Mouse (Mus musculus) bone marrow, adult 2 months (tissue): Measurements from ENCODE around the gene Carmil1. TPM values are rescaled to one million over a fixed set of nuclear protein-coding genes. Genes with fewer than 3 reads are reported as not detected.

Experiments used
- H3K27ac ChIP-seq: fragments of 200-500 bp; 2 replicates; pipeline ENCODE4 v1.5.1; 2012; ENCODE audit warnings: low read depth, mild to moderate bottlenecking, control low read depth, inconsistent platforms, low read length; ENCODE audit not compliant: control insufficient read depth, poor library complexity, insufficient read depth
- H3K4me1 ChIP-seq: fragments of 200-500 bp; 2 replicates; pipeline ENCODE4 v1.6.1; 2011; ENCODE audit warnings: low read length; ENCODE audit not compliant: control insufficient read depth, insufficient read depth
- H3K4me3 ChIP-seq: fragments of 200-500 bp; replicated peaks from 2 replicates; pipeline ENCODE3; 2011; ENCODE audit warnings: mild to moderate bottlenecking, low read depth, low read length, control low read depth; ENCODE audit not compliant: control insufficient read depth
- CTCF ChIP-seq: fragments of 200-500 bp; IDR thresholded peaks from 2 replicates; pipeline ENCODE4 v1.5.1; 2011; ENCODE audit warnings: low read length, control low read depth; ENCODE audit not compliant: control insufficient read depth, insufficient read depth
- POLR2A ChIP-seq: fragments of 200-500 bp; IDR thresholded peaks from 2 replicates; pipeline ENCODE4 v1.6.1; 2011; ENCODE audit warnings: low read depth, mild to moderate bottlenecking, control low read depth, low read length, borderline replicate concordance; ENCODE audit not compliant: control insufficient read depth
- WGBS: fragments of 180-500 bp; shearing (Covaris S2); methylation state at CpG from one replicate; pipeline ENCODE4 v1.1.7; 2018; 5-methylcytosine and 5-hydroxymethylcytosine counted together
- polyA plus RNA-seq: library from polyadenylated mRNA; stranded (reverse); fragments of >200 nt; gene quantifications from 2 replicates; pipeline ENCODE4 v1.2.4, GENCODE M21; 2011; ENCODE audit warnings: low replicate concordance; ENCODE audit not compliant: missing spikeins, insufficient read depth, insufficient read length

Gene Carmil1
- polyA plus RNA-seq, 1 experiment = 9.8 TPM

DNA sequence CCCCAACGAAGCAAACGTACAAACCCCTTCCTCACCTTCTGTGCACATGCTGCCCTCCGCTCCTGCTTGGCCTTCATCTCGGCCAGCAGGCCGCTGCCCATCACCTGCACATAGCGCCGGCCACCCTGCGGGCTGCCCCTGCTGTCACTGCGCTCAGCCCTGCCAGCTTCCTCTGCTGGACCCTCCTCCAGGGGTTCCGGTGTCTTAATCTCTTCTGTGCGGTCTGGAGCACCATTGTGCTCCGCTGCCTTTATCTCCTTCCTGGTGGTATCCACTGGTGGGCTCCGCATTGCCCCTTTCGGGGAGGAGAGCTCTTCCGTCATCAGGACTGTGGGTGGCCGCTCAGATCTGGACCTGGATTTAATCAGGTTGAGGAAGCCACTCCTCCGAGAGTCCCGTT lies 244.4 kb downstream of the Carmil1 start:
- Histone ChIP-seq H3K4me1 (peaks cover 2% of the 10 kb centered on the region), H3K27ac (no peak overlapping the region), H3K4me3 (no peak overlapping the region)
- TF ChIP-seq CTCF = no peak
- TF ChIP-seq POLR2A = no peak
- 53% methylated on average over 18 of the region's 18 CpGs for WGBS

DNA sequence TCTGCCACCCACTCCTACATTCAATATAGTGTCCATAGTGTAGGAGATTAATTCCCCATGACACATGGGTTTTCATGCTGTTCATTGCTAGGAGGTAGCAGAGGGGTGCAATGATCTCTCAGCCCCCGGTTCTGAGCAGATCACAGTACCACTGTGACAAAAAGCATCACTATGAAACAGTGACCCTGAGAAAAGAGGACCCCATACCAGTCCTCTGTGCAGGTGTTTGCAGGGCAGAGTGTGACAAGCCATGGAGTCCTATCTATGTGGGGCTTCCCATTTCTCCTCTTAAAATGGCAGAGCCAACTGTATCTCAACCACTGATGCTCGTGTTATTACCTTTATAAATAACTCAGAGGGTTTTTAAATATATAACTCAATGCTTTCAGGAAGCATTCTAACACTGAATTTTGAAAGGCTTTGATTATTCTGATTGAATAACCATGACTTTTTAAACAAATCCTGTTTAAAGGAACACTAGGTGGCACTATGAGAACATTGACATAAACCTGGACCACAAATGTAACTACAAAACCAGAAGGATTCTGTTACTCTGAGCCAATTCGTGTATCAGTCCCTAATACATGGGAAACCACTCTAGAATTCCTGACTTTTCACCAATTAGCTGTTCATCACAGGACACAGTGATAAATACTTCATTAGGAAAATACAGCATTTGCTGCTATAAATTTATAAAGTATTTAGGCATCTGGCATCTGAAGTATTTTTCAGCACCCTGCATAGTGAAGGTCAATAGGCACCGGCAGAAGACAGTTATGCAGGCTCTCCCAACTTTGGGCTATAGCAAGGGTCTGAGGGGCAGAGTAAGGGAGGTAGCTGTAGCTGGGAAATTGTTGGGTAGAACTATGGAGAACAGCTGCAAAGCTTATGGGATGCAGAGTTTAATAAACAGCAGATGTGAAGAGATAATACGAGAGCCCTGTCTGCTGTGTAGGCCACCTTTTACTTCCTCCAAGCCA lies 253.1 kb downstream of the Carmil1 start:
- Histone ChIP-seq H3K4me1 (no peaks in the 10 kb centered on the region; the same call in 1 of the 2 replicates), H3K27ac (no peak overlapping the region), H3K4me3 (no peak overlapping the region)
- WGBS = 53% methylated on average over 5 of the region's 5 CpGs
- TF ChIP-seq POLR2A (no peak), CTCF (no peak)

DNA sequence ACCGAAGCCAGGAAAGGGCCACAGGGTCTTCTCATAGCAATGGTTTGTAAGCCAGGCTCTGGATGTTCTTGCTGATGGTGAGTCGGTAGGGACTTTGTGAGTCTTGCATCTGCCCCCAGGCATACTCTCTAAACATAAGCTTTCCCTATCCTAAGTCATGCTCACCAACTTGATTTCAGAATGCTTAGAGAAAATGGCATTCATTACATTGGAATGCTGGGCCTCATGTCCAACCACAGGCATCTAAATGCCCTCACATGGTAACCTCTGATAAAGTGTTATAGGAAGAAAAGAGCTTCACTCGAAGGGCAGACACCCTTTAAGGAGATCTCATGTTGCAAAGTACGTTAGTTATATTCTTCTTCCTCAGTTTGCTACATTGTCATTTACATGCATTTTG lies 262.1 kb downstream of the Carmil1 start:
- TF ChIP-seq POLR2A = no peak
- 75% methylated on average over 4 of the region's 4 CpGs for WGBS
- Histone ChIP-seq H3K27ac (no peak overlapping the region), H3K4me1 (no peaks in the 10 kb centered on the region), H3K4me3 (no peak overlapping the region)

DNA sequence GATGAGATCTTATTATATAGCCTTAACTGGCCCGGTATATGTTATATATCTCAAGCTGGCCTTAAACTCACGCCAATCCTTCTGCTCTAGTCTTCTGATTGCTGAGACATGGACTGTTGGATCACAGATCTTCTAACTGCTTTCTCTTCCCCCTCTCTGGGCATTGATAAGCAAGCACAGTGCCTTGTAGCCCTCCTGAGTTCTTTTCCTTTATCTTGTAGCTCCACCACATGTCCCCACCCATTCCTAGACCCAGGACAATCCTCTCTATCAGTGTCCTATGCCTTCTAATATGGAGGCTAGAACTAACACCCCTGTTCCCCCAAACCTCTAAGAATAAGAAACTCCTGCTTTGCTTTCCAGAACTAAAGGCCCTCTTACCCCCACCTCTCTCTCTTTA lies 275.1 kb downstream of the Carmil1 start:
- WGBS = 66% methylated on average over 2 of the region's 2 CpGs
- H3K4me1 ChIP-seq = no peaks in the 10 kb centered on the region
- no peak overlapping the region for H3K4me3 ChIP-seq
- H3K27ac ChIP-seq = no peak overlapping the region
- TF ChIP-seq POLR2A (no peak), CTCF (no peak)

DNA sequence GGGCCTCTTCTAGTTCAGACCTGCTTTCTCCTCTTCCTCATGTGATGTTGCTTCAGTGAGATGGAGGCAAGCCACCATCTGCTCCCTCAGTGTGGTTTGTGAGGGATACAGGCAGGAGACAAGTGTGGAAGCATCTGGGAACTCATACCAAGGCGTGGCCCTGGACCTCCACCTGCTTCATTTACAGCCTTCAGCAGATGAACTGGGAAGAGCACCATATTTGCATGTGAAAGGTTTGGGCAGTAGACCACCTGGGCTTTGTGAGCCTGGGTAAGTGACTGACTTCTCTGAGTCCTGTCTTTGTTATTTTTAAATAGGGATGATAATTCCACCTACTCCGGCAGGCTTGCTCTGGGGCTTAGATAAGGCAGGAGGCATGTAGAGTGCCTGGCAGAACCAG lies 278.8 kb downstream of the Carmil1 start:
- no peak overlapping the region for H3K4me3 ChIP-seq
- no peak overlapping the region for H3K27ac ChIP-seq
- no peak for TF ChIP-seq CTCF
- no peak for TF ChIP-seq POLR2A
- WGBS = 70% methylated on average over 2 of the region's 2 CpGs
- no peaks in the 10 kb centered on the region for H3K4me1 ChIP-seq

DNA sequence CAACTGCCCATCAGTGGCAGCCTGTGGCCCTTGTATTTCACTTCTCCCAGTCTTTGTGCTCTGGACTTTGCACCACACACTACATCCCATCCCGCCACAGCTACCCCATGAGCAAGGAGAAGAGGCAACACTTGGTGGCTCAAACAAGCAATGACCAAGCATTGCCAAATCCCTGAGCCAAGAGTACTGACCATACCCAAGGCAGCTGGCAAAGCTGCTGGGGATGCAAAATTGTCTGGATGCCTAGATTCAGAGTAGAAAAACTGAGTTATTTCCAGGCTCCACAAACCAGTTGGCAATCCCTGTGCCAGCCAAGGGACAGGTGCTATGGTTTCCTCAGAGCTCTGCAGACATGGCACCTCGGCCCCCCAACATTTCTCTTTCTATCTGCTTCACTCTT lies 279.5 kb downstream of the Carmil1 start:
- Histone ChIP-seq H3K4me3 (no peak overlapping the region), H3K27ac (no peak overlapping the region), H3K4me1 (no peaks in the 10 kb centered on the region)
- 66% methylated on average over 2 of the region's 2 CpGs for WGBS
- TF ChIP-seq POLR2A (no peak), CTCF (no peak)

DNA sequence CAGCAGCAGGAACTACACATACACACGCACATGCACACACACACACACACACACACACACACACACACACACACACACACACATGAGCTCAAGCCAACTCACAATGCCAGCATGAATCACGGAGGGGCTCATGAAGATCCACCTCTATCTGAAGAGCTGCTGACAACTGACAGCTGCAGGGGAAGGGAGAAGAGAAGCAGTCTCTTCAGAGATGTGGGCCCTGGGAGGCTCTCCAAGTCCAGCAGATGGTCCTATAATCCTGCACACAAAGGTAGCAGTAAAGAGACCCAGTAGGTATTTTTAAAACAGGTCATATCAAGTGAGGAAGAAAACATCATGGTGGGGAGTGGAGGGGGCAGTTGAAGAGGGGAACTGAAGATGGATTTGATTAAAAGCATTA lies 281.8 kb downstream of the Carmil1 start:
- Histone ChIP-seq H3K27ac (no peak overlapping the region; the same call in 1 of the 2 replicates), H3K4me1 (no peaks in the 10 kb centered on the region), H3K4me3 (no peak overlapping the region)
- WGBS = 57% methylated on average over 2 of the region's 2 CpGs
- TF ChIP-seq CTCF (no peak), POLR2A (no peak)

DNA sequence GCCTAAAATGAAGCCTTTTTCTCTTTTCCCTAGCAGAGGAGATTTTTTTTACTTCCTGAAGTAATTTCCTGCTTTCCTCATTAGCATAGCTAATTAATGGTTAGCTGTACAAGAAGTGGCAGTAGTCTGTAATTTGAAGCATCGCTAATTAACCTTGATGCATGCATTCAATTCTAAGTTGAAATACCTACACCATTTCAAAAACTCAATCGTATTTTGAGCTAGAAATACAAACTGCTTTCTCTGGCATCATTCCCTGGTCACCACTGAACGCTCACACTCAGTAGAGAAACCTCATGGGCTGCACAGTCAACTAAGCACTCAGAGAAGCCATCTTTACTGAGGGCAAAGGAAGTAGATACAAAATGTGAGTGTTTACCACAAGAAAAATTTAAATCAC lies 285.8 kb downstream of the Carmil1 start:
- TF ChIP-seq CTCF (no peak), POLR2A (no peak)
- Histone ChIP-seq H3K4me1 (no peaks in the 10 kb centered on the region), H3K4me3 (no peak overlapping the region), H3K27ac (no peak overlapping the region)
- 63% methylated on average over 3 of the region's 3 CpGs for WGBS

DNA sequence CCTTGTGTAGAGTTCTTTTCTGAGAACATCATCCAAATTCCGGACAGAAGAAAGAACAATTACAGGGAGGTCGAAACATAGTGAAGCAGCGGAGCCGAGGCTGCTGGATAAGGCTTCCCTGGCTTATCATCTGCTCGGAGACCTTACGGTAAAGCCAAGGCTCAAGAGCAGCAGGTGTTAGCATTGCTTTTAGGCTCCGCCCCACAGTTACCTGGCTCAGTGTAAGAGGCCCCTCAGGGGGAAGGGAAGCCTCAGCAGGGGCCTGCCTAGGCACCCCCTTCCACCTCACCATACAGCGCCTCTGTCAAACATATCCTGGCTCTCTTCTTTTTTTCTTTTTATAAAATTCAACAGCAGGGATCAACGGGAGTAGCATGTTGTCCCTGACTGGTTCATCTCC lies 286.6 kb downstream of the Carmil1 start:
- WGBS = 28% methylated on average over 9 of the region's 9 CpGs
- Histone ChIP-seq H3K4me1 (no peaks in the 10 kb centered on the region), H3K4me3 (no peak overlapping the region), H3K27ac (no peak overlapping the region)
- no peak for TF ChIP-seq POLR2A
- TF ChIP-seq CTCF = no peak
